Mouse (Mus musculus): ENCODE results near the gene Ramac. TPM values are rescaled to one million over a fixed set of nuclear protein-coding genes. Genes with fewer than 3 reads are reported as not detected.

Ramac gene
- polyA plus RNA-seq, 1 experiment from 2014 or later, result 152 TPM

GRCm38 (mm10) chr7:81735300-81736048 lies 27.3 kb upstream of the Ramac start:
- no peak overlapping the region for H3K9ac ChIP-seq (replicated peaks)
- no peak overlapping the region for H3K27ac ChIP-seq
- no peak for ATAC-seq
- no peaks in the 10 kb centered on the region for H3K27me3 ChIP-seq
- no peaks in the 10 kb centered on the region for H3K9me3 ChIP-seq
- no peaks in the 10 kb centered on the region for H3K36me3 ChIP-seq
- no peak overlapping the region for H3K4me2 ChIP-seq (replicated peaks)
- 70% methylated on average over 9 of the region's 9 CpGs for WGBS
- no peak overlapping the region for H3K4me3 ChIP-seq (replicated peaks)
- no peaks in the 10 kb centered on the region for H3K4me1 ChIP-seq (replicated peaks)

GRCm38 (mm10) chr7:81738720-81739385 lies 23.9 kb upstream of the Ramac start:
- 84% methylated on average over 8 of the region's 8 CpGs for WGBS
- ATAC-seq, result no peak
- H3K9ac ChIP-seq (replicated peaks), result no peak overlapping the region
- H3K4me2 ChIP-seq (replicated peaks), result no peak overlapping the region
- no peaks in the 10 kb centered on the region for H3K27me3 ChIP-seq
- no peaks in the 10 kb centered on the region for H3K36me3 ChIP-seq
- H3K27ac ChIP-seq, result no peak overlapping the region
- H3K4me1 ChIP-seq (replicated peaks), result no peaks in the 10 kb centered on the region
- no peak overlapping the region for H3K4me3 ChIP-seq (replicated peaks)
- H3K9me3 ChIP-seq, result no peaks in the 10 kb centered on the region

- Histone ChIP-seq H3K27me3 (no peaks in the 10 kb centered on the region), H3K27ac (no peak overlapping the region), H3K36me3 (no peaks in the 10 kb centered on the region), H3K4me3 (replicated peaks) (no peak overlapping the region), H3K4me1 (replicated peaks) (no peaks in the 10 kb centered on the region), H3K9ac (replicated peaks) (no peak overlapping the region), H3K9me3 (no peaks in the 10 kb centered on the region), H3K4me2 (replicated peaks) (no peak overlapping the region)
- ATAC-seq, result no peak
- 87% methylated on average over 7 of the region's 7 CpGs for WGBS
Observed at GRCm38 (mm10) chr7:81740010-81740409, 22.7 kb upstream of the Ramac start.

- H3K9me3 ChIP-seq, result no peaks in the 10 kb centered on the region
- H3K4me3 ChIP-seq (replicated peaks), result no peak overlapping the region
- H3K27ac ChIP-seq, result no peak overlapping the region
- no peaks in the 10 kb centered on the region for H3K36me3 ChIP-seq
- WGBS, result 81% methylated on average over 4 of the region's 4 CpGs
- H3K4me2 ChIP-seq (replicated peaks), result no peak overlapping the region
- H3K9ac ChIP-seq (replicated peaks), result no peak overlapping the region
- H3K27me3 ChIP-seq, result no peaks in the 10 kb centered on the region
- ATAC-seq, result no peak
- no peaks in the 10 kb centered on the region for H3K4me1 ChIP-seq (replicated peaks)
Observed at GRCm38 (mm10) chr7:81744145-81744544, 18.6 kb upstream of the Ramac start.

GRCm38 (mm10) chr7:81747956-81748355 lies 14.8 kb upstream of the Ramac start:
- no peaks in the 10 kb centered on the region for H3K4me1 ChIP-seq (replicated peaks)
- H3K9me3 ChIP-seq, result no peaks in the 10 kb centered on the region
- 79% methylated on average over 3 of the region's 3 CpGs for WGBS
- no peak for ATAC-seq
- H3K4me2 ChIP-seq (replicated peaks), result no peak overlapping the region
- no peak overlapping the region for H3K4me3 ChIP-seq (replicated peaks)
- no peaks in the 10 kb centered on the region for H3K27me3 ChIP-seq
- H3K36me3 ChIP-seq, result no peaks in the 10 kb centered on the region
- no peak overlapping the region for H3K9ac ChIP-seq (replicated peaks)
- no peak overlapping the region for H3K27ac ChIP-seq

GRCm38 (mm10) chr7:81763110-81763845 lies 553 bp downstream of the Ramac start:
- H3K27me3 ChIP-seq, result no peaks in the 10 kb centered on the region
- peak overlapping the region; percentile 89 for H3K9ac ChIP-seq (replicated peaks)
- peaks cover 27% of the 10 kb centered on the region for H3K4me1 ChIP-seq (replicated peaks)
- peak overlapping the region; percentile 99 for H3K4me2 ChIP-seq (replicated peaks)
- H3K27ac ChIP-seq, result peak overlapping the region; percentile 89
- H3K9me3 ChIP-seq, result no peaks in the 10 kb centered on the region
- H3K4me3 ChIP-seq (replicated peaks), result peak overlapping the region; percentile 75
- no peaks in the 10 kb centered on the region for H3K36me3 ChIP-seq
- 2% methylated on average over 60 of the region's 60 CpGs for WGBS
- ATAC-seq, result peak; percentile 80

- no peak overlapping the region for H3K27ac ChIP-seq
- peak; percentile 40; the same call in 1 of the 2 replicates for ATAC-seq
Observed at GRCm38 (mm10) chr7:81772786-81773539, 10.2 kb downstream of the Ramac start.

GRCm38 (mm10) chr7:81775325-81775724 lies 12.6 kb downstream of the Ramac start:
- no peak for ATAC-seq
- Histone ChIP-seq H3K27ac (no peak overlapping the region), H3K9me3 (no peaks in the 10 kb centered on the region), H3K4me2 (replicated peaks) (no peak overlapping the region), H3K36me3 (peaks cover 17% of the 10 kb centered on the region), H3K4me1 (replicated peaks) (no peaks in the 10 kb centered on the region), H3K9ac (replicated peaks) (no peak overlapping the region), H3K27me3 (no peaks in the 10 kb centered on the region), H3K4me3 (replicated peaks) (no peak overlapping the region)
- WGBS, result 78% methylated on average over 5 of the region's 5 CpGs

More at GRCm38 (mm10) chr7:81772786-81773539, 10.2 kb downstream of the Ramac start:
- no peak overlapping the region for H3K4me2 ChIP-seq (replicated peaks)
- 86% methylated on average over 10 of the region's 10 CpGs for WGBS
- H3K4me1 ChIP-seq (replicated peaks), result no peaks in the 10 kb centered on the region
- H3K9me3 ChIP-seq, result no peaks in the 10 kb centered on the region
- no peak overlapping the region for H3K9ac ChIP-seq (replicated peaks)
- no peaks in the 10 kb centered on the region for H3K27me3 ChIP-seq
- H3K4me3 ChIP-seq (replicated peaks), result no peak overlapping the region
- peaks cover 8% of the 10 kb centered on the region for H3K36me3 ChIP-seq

- no peak overlapping the region for H3K27ac ChIP-seq
- no peak overlapping the region for H3K9ac ChIP-seq (replicated peaks)
- no peaks in the 10 kb centered on the region for H3K27me3 ChIP-seq
- no peak overlapping the region for H3K4me3 ChIP-seq (replicated peaks)
- 0 out of 2 replicates have a peak, but pooled peaks have one; percentile 56 for ATAC-seq
- H3K4me2 ChIP-seq (replicated peaks), result no peak overlapping the region
- peaks cover 4% of the 10 kb centered on the region; the same call in 1 of the 2 replicates for H3K9me3 ChIP-seq
- no peaks in the 10 kb centered on the region for H3K4me1 ChIP-seq (replicated peaks)
- H3K36me3 ChIP-seq, result peaks cover 34% of the 10 kb centered on the region
- WGBS, result 78% methylated on average over 10 of the region's 10 CpGs
Observed at GRCm38 (mm10) chr7:81777667-81778218, 15.0 kb downstream of the Ramac start.

- no peaks in the 10 kb centered on the region for H3K9me3 ChIP-seq
- H3K4me1 ChIP-seq (replicated peaks), result peaks cover 15% of the 10 kb centered on the region
- H3K4me3 ChIP-seq (replicated peaks), result peak overlapping the region; percentile 58
- H3K36me3 ChIP-seq, result peaks cover 24% of the 10 kb centered on the region
- peak overlapping the region; percentile 99 for H3K27ac ChIP-seq
- H3K4me2 ChIP-seq (replicated peaks), result peak overlapping the region; percentile 78
- peak; percentile 51 for ATAC-seq
- H3K27me3 ChIP-seq, result no peaks in the 10 kb centered on the region
- H3K9ac ChIP-seq (replicated peaks), result peak overlapping the region; percentile 85
- 3% methylated on average over 5 of the region's 5 CpGs for WGBS
Observed at GRCm38 (mm10) chr7:81788536-81788935, 25.8 kb downstream of the Ramac start.

- under 1% methylated on average over 38 of the region's 38 CpGs for WGBS
- H3K36me3 ChIP-seq, result peaks cover 28% of the 10 kb centered on the region
- no peaks in the 10 kb centered on the region for H3K9me3 ChIP-seq
- peak within 1 kb of the TSS; percentile 78 for H3K4me2 ChIP-seq (replicated peaks)
- H3K27me3 ChIP-seq, result no peaks in the 10 kb centered on the region
- peaks cover 15% of the 10 kb centered on the region for H3K4me1 ChIP-seq (replicated peaks)
- peak within 1 kb of the TSS; percentile 99 for H3K27ac ChIP-seq
- peak within 1 kb of the TSS; percentile 58 for H3K4me3 ChIP-seq (replicated peaks)
- peak; percentile 96 for ATAC-seq
- peak within 1 kb of the TSS; percentile 85 for H3K9ac ChIP-seq (replicated peaks)
Observed at GRCm38 (mm10) chr7:81789095-81789757, 26.5 kb downstream of the Ramac start, which contains the start of gene 3110040N11Rik. Gene 3110040N11Rik, minus strand, starts transcription at chr7:81789478.
